Mouse (Mus musculus): ENCODE results near the gene Ctbp1.

DNA sequence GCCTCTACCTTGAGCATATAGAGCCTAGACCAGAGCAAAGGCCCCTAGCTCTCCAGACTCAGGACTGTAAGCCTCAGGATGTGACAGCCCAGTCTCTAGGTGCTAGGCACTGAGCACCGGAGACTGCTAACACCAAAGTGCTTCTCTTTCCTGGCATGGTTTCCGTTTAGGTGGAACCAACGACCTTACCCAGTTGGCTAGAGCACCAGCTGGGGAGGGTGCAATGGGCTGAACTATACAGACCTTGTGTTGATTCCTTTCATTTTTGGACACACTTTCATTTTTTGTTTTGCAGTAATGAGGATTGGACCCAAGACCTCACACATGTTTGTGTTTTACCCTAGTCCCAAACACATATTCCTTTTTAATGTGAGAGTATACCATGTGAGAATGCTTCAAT, 64.3 kb downstream of the Ctbp1 start:
- TF ChIP-seq CTCF (IDR thresholded peaks at IDR 0.05; ENCODE audit: low read depth) (no peak), EP300 (IDR thresholded peaks at IDR 0.05; ENCODE audit: low read depth) (no peak)

Measured in liver, embryonic 14.5 days (tissue).